Mouse (Mus musculus) right cerebral cortex, postnatal 14 days (tissue): ENCODE measurements at regions not wholly inside any gene's neighbourhood (a gene's known extent, or its start where the extent isn't known, plus 50 kb on each side); places are given as distances from the start of the nearest gene placed in this dataset.

Experiments used
- DNase-seq: peaks from one replicate; pipeline ENCODE4 v3.0.0; 2022

DNA sequence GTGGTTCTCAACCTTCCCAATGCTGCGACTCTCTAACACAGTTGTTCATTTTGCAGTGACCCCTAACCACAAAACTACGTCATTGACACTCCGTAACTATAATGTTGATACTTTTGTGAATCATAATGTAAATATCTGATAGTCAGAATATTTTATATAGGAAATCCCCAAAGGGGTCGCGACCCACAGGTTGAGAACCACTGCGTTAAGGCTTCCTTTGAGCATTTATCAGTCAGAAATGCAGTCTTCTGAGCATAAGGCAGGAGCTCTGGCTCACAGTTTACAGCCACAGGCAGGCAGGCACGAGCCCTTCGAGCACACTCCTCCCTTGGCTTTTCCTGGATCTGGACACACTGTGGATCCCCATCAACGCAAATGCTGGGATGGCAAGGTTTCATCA lies 57.0 kb downstream of the Nxnl2 start:
- DNase-seq = no peak

DNA sequence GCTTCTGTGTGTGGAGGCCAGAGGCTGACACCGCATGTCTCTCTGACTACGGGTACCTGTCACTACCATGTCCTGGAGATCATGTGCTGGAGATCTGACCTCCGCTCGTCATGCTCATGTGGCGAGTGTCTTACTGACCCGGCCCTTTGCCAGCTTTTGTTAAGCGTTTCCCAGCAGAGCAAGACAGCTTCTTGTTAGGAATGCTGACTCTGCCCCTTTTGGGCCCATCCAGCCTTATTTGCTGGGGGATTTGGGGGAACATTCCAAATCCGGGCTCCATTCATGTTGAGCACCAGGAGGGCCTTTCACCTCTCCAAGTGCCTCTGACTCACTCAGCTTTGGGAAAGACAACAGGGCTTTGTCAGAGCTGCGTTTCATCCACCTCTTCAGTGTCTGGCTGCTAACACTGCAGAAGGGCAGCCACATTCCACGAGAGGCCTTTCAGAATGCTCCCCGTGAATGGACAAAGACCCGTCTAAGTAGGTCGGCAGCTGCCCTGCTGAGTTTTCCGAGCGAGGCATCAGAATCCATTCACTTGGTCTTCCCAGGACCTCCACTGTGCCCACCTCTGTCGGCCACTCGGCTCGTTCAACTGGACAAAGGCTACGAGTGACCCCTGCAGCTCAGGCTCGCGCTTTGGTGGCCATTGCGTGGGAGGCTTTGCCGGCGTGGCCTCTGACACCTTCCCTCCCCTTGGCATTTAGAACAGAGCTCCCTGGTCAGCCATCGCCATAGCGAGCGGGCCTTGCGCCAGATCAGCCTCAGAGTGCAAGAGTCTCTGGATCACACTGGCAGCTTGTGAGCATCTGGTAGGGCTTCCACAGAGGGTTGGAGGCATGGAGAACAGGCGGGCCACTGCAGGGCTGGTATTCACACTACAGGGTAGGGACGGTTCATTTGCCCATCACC lies 58.3 kb downstream of the Nxnl2 start:
- DNase-seq = peak; percentile 30

DNA sequence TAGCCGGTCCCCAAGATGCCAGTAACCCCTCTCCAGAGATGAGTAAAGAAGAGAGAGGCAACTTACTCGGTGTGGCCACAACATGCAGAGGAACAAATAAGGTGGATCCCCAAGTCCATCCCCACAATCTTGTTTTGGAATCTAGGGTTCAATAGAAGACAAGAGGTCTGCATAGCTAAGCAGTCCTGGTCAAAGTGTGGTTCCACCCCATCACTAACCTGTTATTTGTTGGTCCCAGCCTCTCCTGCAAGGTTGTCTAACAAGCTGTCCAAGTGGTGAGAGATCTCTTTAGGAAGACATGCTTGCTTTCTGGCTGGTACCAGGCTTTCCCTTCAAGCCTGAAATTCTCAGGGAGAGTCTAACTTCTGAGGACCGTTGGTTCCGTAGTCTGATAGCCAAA lies 59.0 kb downstream of the Nxnl2 start:
- no peak for DNase-seq

DNA sequence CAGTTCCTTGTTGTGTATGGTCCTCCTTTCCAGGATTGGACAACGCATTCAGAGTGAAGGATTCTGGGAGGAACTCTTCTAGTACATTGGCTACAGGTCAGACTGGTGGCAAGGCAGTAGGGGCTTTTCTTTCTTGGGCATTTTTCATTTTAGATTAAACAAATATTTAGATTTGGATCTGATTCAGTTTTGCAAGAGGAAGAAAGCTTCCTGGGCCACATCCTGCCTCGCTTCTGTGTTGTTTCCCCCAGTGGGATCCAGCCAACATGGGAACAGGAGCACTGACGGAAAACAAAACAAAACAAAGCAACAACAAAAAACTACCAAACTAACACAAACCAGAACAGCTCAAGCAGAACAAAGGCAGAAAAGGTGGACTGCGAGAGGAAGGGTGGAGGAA lies 60.8 kb downstream of the Nxnl2 start:
- DNase-seq = no peak

DNA sequence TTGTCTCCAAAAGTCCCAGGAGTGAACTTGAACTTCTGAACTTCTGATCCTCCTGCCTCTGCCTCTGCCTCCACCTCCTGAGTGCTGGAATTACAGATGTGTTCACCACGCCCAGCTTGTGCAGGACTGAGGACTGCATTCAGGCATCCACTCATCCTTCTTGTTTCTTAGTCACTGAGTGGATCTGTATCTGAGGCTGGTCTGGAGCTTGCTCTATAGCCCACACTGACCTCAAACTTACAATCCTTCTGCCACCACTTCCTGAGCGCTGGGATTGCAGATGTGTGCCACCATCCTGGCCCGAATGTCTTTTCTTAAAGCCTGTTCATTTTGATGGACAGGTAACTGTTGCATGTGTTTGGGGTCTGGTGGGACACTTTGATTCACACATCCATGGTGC lies 76.6 kb downstream of the Nxnl2 start:
- DNase-seq = no peak

DNA sequence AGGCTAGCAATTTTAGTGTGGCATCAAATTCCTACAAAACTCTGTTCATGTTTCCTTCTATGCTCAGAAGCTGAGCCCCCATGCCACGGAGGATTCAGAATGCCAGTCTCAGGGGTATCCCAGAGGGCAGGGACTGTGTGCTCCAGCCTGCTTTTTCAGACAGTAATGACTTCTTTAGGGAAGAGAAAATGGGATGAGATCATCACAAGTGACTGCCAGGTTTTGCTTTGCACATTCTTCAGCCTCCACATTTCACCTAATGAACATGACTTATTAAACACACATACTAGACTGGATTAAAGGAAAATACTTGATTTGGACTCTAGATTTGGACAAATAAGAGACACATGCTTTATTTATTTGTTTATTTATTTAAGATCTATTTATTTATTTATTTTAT lies 82.5 kb downstream of the Nxnl2 start:
- no peak for DNase-seq

DNA sequence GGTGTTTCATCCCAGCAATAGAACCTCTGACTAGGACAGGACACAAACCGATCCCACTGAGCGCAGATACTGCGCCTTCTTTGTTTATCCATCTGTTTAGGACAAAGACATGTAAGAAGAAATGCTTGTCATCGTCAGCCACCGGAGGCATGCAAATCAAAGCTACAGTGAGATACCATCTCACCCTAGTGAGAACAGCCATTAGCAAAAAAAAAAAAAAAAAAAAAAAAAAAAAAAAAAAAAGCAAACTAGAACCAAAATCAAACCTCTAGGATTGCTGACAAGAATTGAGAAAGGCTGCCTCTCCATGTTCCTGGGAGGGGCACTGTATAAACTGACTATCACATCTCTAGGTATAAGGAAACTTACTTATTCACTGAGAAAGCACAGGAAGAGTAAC lies 84.9 kb downstream of the Nxnl2 start:
- no peak for DNase-seq

DNA sequence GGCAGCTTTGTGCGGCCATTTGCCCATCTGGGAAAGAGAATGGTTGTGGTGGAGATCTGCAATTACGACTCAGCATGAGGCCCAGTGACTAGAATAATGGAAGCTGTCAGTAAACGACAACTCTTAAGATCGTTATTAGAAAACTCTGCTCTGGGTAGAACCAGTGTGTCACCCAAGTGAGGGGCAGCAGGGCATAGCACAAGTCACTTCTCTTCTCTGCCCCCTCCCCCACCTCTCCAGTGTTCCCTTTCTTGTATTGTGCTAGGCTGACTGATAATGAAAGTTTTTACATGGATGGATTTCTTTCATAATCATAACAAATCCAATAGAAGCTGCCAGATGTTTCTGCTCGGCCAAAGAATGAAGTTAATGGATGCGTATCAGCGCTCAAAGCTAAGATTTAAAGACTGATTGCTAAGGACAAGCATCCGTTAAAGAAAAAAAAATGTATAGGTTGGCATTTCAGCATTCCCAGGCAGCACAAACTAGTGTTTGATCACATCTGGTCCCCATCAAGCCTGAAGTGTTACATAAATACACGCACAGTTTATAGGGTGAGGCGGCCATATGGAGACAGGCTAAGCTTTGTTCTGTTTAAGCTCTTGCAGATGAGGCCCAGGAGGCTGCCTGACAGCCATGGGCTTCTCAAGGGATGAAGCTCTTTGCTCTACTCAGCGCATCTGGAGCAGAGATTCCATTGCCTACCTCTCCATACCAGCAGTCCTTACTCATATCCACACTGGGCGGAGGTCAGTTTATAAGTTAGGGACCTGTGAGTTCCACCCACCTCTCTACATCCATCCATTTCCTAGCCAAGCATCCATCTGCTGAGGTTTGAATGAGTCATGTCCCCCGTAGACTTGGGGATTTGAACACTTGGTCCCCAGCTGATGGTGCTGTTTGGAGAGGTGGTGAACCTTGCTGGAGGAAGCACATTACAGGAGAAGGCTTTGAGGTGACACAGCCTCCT lies 88.2 kb downstream of the Nxnl2 start:
- no peak for DNase-seq

DNA sequence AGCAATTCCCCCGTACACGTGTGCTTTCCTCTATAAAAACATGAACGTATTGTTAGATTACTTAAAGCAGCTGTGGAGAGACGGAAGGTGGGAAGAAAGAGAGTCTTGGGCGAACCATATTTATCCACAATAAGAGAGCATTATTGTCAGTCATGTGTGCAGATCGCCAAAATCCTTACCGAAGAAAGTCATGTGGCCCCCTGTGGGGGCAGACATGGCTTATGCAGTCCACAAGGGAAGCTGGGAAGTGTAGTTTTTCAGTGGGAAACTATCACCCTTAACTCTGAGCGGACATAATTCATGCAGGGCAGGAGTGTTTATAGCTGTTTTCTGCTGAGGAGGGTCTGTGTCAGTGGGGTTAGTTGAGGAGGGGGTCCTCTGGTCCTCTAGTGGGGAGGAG lies 90.8 kb downstream of the Nxnl2 start:
- no peak for DNase-seq

DNA sequence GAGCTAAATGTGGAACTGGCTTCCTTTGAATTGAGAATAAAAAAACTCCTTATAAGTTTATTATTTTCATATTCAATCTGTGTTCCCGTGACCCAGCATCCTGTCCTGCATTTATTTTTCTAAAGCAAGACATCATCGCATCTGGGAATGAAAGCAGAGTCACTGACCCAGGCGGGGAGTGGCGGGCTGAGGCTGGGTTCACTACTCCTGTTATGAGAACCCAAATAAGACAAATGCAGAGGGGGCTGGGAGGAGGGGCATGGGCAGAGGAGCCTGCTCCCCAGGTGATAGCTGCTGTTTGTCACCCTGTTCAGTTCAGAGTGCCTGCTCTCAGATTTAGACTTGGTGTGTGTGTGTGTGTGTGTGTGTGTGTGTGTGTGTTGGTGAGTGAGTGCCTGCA lies 102.0 kb downstream of the Nxnl2 start:
- DNase-seq = no peak

DNA sequence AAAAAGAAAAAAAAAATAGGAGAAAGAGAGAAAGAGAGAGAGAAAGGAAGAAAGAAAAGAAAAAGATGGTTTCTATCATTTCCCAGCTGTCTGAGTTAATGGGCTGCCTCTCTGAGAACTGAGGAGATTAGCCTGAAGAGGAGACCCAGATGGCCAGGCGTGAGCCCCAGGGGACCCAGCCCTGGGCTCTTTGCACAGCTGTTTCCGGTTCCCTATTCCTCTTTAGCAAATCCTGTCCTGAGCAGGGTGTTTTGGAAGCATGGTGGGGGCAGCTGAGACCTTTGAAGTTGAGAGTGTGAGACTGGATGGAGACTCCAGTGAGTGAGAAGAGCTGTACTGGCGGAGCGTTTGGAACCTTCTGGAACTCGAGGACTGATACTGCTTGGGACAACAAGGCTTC lies 103.8 kb downstream of the Nxnl2 start:
- DNase-seq = no peak

DNA sequence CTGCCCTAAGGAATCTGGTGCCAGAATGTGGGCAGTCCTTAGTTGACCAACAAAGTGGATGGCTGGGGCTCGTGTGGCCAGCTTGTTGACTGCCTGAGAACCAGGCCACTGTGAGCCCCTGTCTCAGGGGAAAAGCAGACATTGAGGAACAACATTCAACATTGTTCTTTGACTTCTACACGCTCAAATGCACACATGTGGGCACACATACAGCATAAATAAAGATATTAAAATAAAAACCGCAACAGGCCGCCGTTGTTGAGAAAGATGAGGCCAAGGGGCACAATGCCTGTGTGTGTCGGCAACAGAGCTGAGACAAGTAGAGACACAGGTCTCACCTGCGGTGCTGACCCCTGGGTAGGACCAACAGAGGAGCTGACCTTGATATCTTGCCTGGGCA lies 105.8 kb downstream of the Nxnl2 start:
- DNase-seq = no peak

DNA sequence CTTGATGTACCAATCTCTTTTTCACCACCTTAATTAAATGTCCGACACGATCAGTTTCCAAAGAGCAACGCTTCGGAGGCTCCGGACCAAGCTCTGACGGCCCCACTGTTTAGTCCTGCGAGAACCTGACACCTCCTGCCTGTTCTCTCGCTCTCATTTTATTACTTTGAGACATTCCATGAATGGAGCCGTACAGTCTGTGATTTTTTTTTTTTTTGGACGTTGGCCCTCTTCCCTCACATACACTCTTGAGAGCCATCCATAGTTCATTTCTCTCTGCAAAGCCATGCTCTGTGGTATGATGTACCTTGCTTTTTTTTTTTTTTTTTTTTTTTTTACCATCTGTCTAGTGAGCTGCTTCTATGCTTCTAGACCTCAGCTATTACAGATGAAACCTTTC lies 106.7 kb downstream of the Nxnl2 start:
- no peak for DNase-seq

DNA sequence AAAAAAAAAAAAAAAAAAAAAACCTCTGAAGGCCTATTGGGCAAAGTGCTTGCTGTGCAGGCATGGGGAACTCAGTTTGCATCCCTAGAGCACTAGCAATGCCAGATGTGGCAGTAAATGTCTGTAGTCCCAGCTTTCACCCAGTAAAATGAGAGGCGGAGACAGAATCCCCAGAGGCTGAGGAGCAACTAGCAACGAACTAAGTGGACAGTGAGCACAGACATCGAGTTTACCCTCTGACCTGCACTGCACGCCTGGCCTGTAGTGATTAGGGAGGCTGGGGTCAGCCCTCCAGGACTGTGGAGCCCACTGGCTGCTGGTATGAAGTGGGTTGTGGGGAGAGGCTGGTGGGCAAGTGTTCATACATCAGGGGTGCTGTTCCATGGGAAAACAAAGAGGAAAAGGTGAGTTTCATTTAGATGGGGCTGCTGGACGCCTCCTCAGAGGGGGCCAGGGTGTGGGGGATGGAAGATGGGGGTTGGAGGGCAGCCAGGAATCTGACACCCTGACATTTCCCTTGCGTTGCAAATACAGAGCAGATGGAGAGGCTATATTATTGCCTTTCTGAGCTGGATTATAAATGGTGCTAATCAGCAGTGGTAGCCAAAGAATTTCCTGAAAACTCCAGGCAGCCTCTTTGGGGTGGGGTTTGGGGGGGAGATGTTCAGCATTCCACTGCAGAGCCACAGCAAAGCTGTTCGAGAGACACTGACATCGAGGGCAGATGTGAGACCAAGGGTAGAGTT lies 109.0 kb downstream of the Nxnl2 start:
- no peak for DNase-seq

DNA sequence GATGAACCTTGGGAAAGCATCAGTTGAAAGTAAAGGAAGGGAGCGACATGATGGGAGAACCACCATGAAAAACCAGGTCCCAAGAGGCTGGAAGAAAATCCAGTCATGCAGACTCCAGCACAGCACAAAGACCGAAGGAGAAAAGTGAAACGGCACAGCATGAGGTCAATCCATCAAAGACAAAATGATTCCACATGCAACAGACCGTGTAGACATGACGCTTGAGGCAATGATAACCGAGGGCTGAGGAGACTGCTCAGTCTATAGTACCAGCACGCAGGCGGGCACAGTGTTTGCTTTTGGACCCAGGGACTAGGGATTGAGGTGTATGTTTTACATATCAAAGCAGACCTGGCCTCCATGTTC lies 109.5 kb downstream of the Nxnl2 start:
- DNase-seq = no peak

DNA sequence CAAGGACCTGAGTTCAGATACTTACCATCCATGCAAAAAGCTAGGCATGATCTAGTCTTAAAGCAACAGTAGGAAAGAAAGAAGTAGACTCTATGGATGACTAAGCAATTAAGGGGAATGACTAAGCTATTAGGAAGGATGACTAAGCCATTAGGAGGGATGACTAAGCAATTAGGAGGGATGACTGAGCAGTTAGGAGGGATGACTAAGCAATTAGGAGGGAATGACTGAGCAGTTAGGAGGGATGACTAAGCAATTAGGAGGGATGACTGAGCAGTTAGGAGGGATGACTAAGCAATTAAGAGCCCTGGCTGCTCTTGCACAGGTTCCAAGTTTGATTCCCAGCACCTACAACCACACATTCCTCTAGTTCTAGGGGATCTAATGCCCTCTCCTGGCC lies 113.9 kb downstream of the Nxnl2 start:
- no peak for DNase-seq

DNA sequence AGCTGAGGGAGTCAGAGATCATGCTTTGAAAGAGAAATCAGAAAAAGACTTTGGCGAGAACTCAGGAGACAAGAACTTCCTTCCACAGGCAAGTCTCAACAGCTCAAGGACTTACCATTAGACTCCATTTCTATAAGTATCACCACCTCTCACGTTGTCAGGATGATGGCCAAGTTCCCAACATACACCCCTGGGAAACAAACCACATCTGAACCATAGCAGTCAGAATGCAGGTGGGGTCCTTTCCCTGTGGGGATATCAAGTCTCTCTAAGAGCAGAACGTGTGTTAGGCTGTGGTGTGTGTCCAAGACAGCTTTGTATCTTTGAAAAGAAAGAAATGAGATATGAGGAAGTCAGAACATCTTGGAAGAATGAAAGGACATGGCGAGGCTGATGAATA lies 118.6 kb downstream of the Nxnl2 start:
- no peak for DNase-seq

DNA sequence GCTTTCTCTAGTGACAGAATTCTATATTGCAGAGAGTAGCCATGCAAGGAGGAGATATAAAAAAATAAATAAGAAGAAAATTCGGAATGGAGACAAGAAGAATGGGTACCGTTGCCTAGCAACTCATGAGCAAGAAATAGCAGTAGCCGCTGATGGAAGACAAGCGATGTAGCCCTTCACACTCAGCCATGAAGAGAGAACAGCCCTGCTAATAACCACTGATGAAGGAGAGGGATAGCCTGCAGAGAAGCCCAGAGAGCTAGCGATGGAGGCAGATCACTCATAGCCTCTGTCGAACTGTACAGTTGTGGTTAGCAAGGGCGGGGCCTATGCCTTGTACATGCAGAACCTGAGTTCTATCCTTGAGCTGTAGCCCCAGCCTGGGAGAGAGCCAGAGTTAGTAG lies 118.4 kb upstream of the S1pr3 start:
- DNase-seq = no peak

DNA sequence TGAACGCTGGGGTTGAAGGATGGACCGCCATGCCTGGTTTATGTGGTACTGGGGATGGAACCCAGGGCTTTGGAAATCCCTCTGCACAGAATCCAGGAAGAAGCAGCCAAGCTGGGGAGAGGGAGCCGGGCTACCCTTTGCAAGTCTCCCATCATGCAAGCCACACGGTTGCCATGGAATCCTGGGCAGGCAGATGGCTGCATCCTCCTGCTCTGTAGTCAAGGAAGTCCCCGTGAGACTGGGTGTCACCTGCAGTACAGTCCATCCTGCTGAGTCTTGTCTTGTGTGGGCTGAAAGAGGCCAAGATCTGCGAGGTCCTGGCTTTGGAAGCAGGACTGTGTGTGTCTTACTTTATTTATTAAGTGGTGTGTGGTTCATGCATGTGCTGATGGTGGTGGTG lies 117.5 kb upstream of the S1pr3 start:
- peak; percentile 24 for DNase-seq

DNA sequence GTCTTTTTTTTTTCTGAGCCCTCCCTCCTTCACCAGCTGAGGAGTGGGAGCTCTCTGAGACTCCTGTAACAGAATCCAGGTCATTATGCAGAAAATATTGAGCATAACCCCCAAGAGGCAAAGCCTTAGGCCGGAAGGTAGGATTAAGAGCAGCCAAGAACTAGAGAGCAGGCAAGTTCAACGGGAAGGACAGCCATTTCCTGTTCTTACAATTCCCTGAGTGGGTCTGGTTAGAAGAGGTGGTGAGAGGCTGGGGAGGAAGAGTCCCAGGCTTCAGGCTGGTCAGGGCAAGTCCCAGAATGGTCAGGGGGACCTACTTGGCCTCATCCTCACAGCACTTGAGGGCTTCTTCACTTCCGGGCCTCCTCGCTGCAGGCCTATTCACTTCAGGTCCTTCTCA lies 115.4 kb upstream of the S1pr3 start:
- no peak for DNase-seq

DNA sequence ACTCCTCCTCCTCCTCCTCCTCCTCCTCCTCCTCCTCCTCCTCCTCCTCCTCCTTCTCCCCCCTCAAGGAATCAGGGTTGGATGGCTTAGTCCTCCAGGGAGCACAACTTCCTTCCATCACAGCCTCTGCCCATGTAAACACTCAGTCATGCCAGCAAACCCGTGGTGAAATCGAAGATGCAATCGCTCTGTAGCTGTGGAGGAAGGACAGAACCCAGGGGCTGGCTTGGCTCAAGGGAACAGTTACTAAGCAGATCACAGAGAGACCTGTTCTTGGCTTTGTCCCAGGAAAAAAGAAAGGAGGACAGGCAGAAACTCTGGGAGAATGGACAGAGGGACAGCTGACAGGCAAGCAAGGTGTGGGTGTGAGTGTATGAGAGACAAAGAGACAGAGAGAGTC lies 112.6 kb upstream of the S1pr3 start:
- DNase-seq = no peak

DNA sequence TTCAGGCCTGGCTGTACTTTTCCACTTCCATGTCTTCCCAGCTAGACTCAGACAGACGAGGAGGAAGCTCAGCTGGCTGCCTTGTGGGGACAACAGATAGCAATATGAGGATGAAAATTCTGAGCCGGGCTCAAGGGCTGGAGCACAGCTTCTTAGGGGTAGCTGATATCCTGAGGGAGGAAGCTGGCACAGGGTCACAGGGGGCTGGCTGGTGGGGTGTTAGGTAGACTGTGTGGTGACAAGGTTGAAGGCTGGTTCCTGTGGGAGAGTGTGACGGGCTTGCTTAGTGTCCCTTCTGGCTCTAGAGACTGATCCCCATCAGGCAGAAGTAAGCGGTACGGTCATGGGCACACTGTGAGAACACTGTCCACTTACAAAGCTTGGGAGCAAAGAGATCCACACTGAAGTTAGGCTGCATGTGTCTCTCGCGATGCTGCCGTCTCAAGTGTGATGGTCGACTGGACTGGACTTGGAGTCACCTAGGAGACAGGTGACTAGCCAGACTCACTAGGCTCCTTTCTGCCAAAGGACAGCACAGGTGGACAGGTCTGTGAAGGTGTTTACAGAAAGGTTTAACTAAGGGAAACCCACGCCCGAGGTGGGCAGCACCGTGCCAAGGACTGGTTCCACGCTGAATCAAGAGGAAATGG lies 111.1 kb upstream of the S1pr3 start:
- no peak for DNase-seq
